Comparison of ENCODE assay signal across 29 mouse cellular contexts in genomic region chr17:23574130-23574529, GRCm38 (mm10). TPM values are rescaled to one million over a fixed set of nuclear protein-coding genes. Genes with fewer than 3 reads are reported as not detected.
"Had no signal": no experiment of that assay in that cellular context is flagged by ENCODE, and none has a peak within 500 bp of the region (broad histone marks: within the 10 kb centered on the region; RNA-seq: fewer than 3 reads in every experiment).

No protein-coding gene starts in this region.

- H3K9ac ChIP-seq: embryonic facial prominence, embryonic 12.5 days; embryonic facial prominence, embryonic 13.5 days; embryonic facial prominence, embryonic 15.5 days; forebrain, embryonic 12.5 days; forebrain, embryonic 13.5 days; forebrain, embryonic 15.5 days; forebrain, postnatal 0 days had no signal

- DNase-seq: cerebellum, adult 9-11 months; cerebellum, postnatal 10 days; cerebellum, postnatal 14 days; cerebellum, postnatal 25 days; cerebellum, postnatal 36 days; embryo, embryonic 11 days; forebrain, postnatal 0 days; gastrocnemius, adult 2 months; gastrocnemius, postnatal 10 days; gastrocnemius, postnatal 14 days; gastrocnemius, postnatal 25 days; gastrocnemius, postnatal 36 days; heart, adult 11 months; heart, adult 18-20 months; heart, adult 2 months had no signal

- ATAC-seq: forebrain, embryonic 13.5 days; forebrain, embryonic 14.5 days; forebrain, embryonic 15.5 days; forebrain, embryonic 16.5 days; forebrain, postnatal 0 days had no signal

- H3K4me1 ChIP-seq: embryonic facial prominence, embryonic 10.5 days; embryonic facial prominence, embryonic 12.5 days; embryonic facial prominence, embryonic 13.5 days; embryonic facial prominence, embryonic 15.5 days; forebrain, embryonic 10.5 days; forebrain, embryonic 12.5 days; forebrain, embryonic 13.5 days; forebrain, embryonic 15.5 days had no signal

- H3K27me3 ChIP-seq: embryonic facial prominence, embryonic 12.5 days; embryonic facial prominence, embryonic 13.5 days; embryonic facial prominence, embryonic 15.5 days; forebrain, embryonic 12.5 days; forebrain, embryonic 13.5 days; forebrain, embryonic 15.5 days had no signal

- H3K4me2 ChIP-seq: embryonic facial prominence, embryonic 12.5 days; embryonic facial prominence, embryonic 13.5 days; embryonic facial prominence, embryonic 15.5 days; forebrain, embryonic 12.5 days; forebrain, embryonic 13.5 days; forebrain, embryonic 15.5 days had no signal

- H3K4me3 ChIP-seq: embryonic facial prominence, embryonic 10.5 days; embryonic facial prominence, embryonic 12.5 days; embryonic facial prominence, embryonic 13.5 days; embryonic facial prominence, embryonic 15.5 days; erythroblast, embryonic 14.5 days; forebrain, embryonic 10.5 days; forebrain, embryonic 12.5 days; forebrain, embryonic 13.5 days; forebrain, embryonic 15.5 days; gastrocnemius, adult 2 months; heart, adult 2 months had no signal

- H3K9me3 ChIP-seq: forebrain, embryonic 12.5 days; forebrain, embryonic 13.5 days; forebrain, embryonic 15.5 days had no signal

- H3K27ac ChIP-seq: embryonic facial prominence, embryonic 10.5 days; embryonic facial prominence, embryonic 12.5 days; embryonic facial prominence, embryonic 13.5 days; embryonic facial prominence, embryonic 15.5 days; forebrain, embryonic 10.5 days; forebrain, embryonic 12.5 days; forebrain, embryonic 13.5 days; forebrain, embryonic 15.5 days; gastrocnemius, adult 2 months; heart, adult 2 months had no signal

RNA-seq across cellular contexts. Expression of gene Zscan10, which starts 26.5 kb away (rescaled TPM):
- polyA plus RNA-seq: cortical plate, adult 2 months; erythroblast, embryonic 14.5 days; forebrain, embryonic 13.5 days; forebrain, embryonic 14.5 days; forebrain, embryonic 15.5 days; forebrain, embryonic 16.5 days; frontal cortex, adult 2 months; gonadal fat pad, adult 2 months; heart, adult 2 months had no signal
